Mouse (Mus musculus): Measurements from ENCODE around the gene Sox5.

Sox5 gene

DNA sequence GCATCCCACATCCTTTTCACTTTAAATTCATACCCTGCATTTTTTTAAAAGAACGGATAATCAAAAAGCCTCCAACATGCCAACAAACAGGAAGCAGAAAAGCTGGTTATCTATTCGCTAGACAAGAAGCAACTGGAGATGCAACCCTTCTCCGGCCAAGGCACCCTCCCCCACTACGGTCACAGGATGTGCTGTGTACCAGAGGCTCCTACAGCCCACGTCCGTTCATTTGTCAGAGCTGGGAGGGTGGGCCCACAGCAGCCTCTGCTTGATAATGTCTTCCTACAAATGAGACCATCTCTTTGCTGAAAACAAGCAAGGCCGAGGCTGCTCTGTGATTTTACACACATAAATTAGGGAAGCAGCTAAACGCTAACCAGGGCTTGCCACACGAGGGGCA lies 69.9 kb downstream of the Sox5 start:
- DNase-seq (ENCODE audit: low spot score): no peak

DNA sequence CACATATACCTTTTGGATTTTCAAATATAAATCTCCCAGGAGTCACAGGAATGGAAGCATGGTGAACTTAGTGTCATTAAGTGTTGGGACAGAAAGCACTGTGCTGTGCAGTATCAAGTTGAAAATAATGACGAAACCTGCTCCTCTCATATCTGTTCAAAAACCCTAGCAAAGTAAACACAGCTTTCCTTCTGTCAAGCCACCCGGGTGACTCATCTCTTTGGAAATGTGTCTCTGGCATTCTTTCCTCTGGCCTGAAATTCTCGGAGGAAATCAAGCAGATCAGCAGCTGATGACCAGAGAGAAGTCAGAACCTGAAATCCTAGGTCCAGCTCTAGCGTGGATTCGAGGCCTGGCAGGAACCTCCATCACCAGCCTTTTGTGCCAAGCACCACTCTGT lies 71.0 kb downstream of the Sox5 start:
- peak; percentile 21 for DNase-seq (ENCODE audit: low spot score)

GRCm38 (mm10) chr6:144709614-144710180 lies 72.1 kb downstream of the Sox5 start:
- no peak for DNase-seq (ENCODE audit: low spot score)

DNA sequence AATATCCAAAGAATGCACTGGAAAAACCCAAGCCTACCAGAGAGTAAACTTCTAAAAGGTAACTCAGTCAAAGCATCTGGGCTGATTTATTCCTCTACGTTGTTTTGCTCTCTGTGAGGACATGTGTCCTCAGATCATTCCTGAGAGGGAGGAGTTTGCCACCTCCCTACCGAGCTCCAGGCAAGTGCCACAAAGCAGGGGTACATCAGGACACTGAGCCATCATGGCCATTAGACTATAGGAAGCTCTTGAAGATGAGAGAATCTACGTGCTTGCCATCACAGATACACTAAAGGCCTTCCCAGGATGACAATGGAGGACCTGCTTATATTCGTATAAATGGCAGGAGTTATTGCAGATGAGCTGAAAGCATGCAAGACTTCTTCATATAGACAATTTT lies 73.4 kb downstream of the Sox5 start:
- no peak for DNase-seq (ENCODE audit: low spot score)

DNA sequence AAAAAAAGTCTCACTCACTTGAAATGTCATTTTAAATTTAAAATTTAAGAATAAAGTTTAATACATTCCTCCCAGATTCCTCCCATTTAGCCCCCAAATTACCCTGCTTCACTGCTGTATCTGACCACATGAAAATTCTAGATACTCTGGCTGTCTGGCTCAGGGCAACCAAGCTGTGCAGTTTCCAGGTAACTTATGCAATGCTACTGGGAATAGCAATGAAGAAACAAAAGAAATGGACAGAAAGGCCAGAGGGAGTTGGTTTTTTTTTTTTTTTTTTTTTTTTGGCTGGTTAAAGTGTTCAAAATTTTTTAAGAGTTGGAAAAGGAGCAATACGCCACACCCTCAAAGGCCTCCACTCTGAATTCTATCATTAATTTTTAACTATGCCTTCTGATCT lies 73.8 kb downstream of the Sox5 start:
- no peak for DNase-seq (ENCODE audit: low spot score)

- no peak for DNase-seq (ENCODE audit: low spot score)
Observed at GRCm38 (mm10) chr6:144704962-144705361, 76.8 kb downstream of the Sox5 start.

GRCm38 (mm10) chr6:144695660-144696059 lies 86.1 kb downstream of the Sox5 start:
- no peak for DNase-seq (ENCODE audit: low spot score)

- no peak for DNase-seq (ENCODE audit: low spot score)
Observed at GRCm38 (mm10) chr6:144693211-144693899, 88.4 kb downstream of the Sox5 start.

- DNase-seq (ENCODE audit: low spot score): no peak
Observed at GRCm38 (mm10) chr6:144691298-144692041, 90.3 kb downstream of the Sox5 start.

GRCm38 (mm10) chr6:144689076-144689475 lies 92.7 kb downstream of the Sox5 start:
- no peak for DNase-seq (ENCODE audit: low spot score)

DNA sequence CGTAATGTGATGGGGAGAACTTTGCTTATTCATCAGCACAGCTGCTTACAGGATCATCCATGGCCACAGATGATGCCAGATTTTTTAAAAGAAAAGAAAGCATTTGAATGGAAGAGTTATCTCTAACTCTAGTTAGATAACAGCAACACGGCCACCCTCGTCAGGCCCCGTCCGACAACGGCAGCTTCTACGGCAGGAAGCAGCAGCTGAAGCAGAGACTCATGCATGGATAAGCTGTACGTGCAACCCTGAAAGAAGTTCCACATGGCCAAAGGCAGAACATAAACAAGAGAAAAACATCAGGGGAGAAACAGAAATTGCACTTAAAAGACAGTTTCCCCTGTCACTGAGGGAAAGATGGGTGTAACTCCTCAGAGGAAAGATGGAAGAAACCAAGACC lies 94.1 kb downstream of the Sox5 start:
- DNase-seq (ENCODE audit: low spot score): no peak

DNA sequence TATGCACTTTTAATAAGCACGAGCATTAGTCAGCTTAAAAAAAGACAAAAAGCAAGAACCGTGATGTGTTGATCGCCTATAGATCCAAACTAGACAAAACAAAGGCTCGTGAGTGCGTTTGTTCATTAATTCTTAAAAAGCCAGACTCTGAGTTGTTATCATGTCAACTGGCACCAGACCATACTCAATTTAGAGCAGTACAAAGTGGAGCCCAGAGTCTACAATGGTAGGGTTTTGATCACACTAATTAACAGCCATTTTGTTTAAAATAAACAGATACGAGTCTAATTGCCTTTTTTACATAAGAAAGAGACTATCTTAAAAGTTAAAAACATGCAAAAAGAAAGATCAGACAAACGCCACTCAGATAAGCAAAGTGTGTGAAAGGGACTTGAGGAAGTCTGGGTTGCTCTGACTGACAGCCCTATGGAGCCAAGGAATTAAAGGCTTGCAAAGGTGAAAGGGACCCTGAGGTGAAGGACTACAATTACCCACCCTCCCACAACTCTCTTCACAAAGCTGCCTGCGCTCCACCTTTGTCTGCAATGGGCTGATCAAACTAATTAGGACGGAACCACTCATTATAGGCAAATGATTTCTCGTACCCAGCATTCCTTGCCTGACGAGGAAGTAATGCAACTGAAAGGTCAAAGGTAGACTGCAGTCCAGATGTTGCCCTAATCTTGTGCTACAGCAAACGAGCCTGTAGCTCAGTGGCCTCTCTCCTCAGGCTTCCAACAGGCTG lies 100.6 kb downstream of the Sox5 start:
- no peak for DNase-seq (ENCODE audit: low spot score)

DNA sequence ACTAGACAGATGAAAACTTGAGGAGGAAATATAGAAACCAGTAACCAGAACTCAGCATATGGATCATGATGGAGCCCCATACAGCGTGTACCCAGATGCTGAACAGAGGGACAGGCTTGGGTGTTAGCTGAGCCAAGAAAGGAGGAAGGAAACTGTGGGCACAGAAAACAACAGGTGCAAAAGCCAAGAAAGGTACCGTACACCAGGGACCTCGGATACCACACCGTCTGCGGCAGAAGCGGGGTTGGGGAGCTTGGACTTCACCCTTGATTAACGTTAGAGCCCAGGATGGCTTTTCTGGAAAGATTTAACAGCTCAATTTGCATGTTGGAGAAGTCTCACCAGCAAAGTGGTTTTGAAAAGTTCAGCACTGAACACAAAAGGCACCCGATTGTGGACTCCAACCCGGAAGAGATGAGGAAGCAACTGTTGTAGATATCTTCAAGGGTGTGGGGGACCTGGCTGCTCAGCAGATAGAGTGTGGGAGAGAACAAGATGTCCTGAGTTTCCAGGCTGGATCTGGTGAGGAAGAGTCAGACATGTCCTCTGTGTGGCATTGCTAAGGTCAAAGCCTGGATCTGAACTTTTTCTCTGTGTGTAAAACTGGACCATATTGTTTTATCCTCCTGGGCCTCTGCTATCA lies 104.2 kb downstream of the Sox5 start:
- no peak for DNase-seq (ENCODE audit: low spot score)

DNA sequence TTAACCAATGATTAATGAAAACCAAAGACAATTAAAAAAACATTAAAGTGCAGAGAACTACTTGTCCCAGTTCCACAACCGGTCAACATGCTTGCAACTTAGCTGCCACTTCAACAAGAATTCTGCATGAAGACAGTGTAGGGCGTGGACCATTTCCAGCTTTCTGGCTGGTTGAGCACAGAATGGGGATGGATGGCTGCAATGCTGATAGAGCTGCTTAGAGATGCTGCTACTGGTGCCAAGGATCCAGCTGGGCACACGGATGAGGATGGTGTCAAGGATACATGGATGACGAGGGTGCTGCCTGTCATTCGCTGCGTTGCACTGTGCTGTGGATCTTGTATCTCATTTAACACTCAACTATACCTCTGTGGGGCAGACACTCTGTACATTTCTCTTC lies 106.7 kb downstream of the Sox5 start:
- DNase-seq (ENCODE audit: low spot score): no peak

DNA sequence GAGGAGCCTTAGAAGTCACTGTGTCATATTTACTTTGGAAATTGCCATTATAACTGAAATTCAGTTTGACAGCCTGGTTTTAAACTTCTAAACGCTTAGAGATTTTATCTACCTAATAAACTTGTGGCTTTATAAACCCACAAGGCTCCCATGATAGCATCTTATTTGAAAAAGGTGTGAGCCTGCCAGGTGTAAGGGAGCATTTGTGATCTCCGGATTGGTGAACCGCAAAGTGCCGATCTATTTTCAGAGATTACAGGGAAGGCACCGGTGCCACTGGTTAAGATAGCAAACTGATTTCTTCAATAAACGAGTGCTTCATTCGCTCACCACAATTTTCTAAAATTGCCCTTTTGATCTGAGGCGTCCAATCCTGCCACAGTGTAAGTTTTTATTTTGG lies 107.9 kb downstream of the Sox5 start:
- DNase-seq (ENCODE audit: low spot score): no peak

DNA sequence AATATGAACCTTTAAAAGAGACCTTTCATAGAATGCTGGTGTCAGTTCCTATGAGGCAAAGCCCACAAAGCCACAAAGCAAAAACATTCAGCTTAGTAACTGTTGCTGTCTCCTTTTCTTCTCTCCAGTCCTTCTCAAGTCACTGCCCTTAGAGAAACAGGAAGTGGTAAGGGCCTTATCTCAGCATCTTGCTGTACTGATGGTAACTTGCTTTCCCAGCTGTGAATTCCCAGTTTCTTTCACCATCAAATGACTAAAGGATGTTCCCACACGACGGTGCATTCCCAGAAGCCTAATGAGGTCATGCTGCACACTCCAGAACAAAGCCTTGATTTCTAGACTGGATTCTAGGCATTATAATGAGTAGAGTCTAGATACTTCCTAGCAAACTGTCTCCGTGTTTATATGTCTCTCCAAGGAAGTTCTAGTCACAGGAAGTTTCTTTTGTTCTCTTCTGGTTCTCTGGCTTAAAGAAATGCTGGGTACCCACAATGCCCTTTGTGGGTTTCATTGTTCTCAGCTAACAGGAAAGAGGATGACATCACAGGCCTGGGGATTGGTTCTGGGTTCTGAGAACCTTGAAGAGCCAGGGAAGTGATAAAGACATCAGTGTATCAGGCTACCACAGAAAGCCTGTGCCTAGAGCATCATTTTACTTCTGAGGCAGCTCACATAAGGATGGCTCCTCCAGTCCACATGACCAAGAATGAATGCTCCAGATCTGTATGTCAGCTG lies 111.2 kb downstream of the Sox5 start:
- no peak for DNase-seq (ENCODE audit: low spot score)

DNA sequence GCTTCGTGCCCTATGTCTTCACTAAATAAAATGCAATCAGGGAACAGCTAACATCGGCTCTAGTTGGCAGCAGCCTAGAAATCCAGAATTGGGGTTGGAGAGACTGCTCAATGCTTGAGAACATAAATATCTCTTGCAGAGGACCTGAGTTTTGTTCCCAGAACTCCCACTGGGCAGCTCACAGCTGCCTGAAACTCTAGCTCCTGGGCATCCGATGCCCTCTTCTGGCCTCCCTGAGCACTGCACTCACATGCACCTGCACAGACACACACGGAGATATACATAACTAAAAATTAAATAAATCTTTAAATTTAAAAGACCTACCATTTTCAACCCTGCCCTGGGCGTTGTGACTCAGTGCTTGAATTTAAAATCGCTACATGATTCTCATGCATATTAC lies 115.2 kb downstream of the Sox5 start:
- no peak for DNase-seq (ENCODE audit: low spot score)

- no peak for DNase-seq (ENCODE audit: low spot score)
Observed at GRCm38 (mm10) chr6:144664765-144665164, 117.0 kb downstream of the Sox5 start.

- no peak for DNase-seq (ENCODE audit: low spot score)
Observed at GRCm38 (mm10) chr6:144663516-144664074, 118.2 kb downstream of the Sox5 start.

DNA sequence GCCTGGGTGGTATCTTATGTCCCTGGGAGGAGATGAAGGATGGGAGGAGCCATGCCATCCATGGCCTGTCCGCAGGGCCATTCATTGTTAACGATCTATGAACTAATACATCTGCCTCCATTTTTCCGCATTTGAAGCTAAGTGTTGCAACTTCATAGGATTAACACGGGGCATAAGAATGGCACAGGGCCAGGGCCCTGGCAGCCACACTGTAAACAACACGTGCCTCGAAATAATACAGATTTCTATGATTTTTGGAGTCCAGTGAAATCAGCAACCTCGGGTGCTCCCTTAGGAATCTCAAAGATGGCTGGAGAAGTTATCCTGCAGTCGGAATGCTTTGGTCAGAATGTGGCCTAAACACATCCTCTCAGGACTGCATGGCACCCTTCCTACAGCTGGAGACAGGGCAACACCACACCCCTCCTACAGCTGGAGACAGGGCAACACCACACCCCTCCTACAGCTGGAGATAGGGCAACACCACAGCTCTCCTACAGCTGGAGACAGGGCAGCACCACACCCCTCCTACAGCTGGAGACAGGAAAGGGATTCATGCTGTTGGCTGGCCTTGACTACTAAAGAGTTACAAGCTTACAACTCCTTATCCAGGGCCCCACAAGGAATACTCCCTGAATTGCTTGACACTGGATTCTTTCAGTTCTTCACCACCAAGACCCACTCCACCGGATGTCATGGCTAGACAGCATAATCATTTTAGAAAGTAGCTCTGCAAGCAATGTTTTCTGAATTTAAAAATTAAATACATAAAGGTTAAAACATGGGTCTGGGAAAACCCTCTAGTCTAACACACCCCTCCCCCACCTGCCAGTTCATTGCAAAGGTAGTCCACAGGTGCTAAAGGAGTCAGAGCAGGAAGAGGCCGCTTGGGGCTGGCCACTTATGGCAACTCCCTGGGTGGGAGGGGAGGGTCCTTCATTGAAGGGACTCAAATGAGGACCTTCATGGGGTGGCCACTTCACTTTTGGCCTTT lies 122.4 kb downstream of the Sox5 start:
- no peak for DNase-seq (ENCODE audit: low spot score)
